7 mouse cellular contexts compared by ENCODE assay signal in genomic region chr4:135972911-135973811, GRCm38 (mm10). TPM values are rescaled to one million over a fixed set of nuclear protein-coding genes. Genes with fewer than 3 reads are reported as not detected.
DNase-seq lines count a peak whose midpoint lies in the region; ATAC-seq lines count a peak whose summit lies in the region.

No protein-coding gene starts in this region.

- H3K27me3 ChIP-seq in lung, embryonic 15.5 days, result no peaks in the 10 kb centered on the region
- H3K27me3 ChIP-seq in embryonic facial prominence, embryonic 11.5 days (ENCODE audit: control insufficient read depth, insufficient read depth, low read length), result no peaks in the 10 kb centered on the region
- no peaks in the 10 kb centered on the region for H3K27me3 ChIP-seq in hindbrain, embryonic 15.5 days
- H3K27me3 ChIP-seq in midbrain, embryonic 15.5 days (replicated peaks), result no peaks in the 10 kb centered on the region

- ATAC-seq in lung, embryonic 15.5 days (ENCODE audit: borderline replicate concordance, extremely low read depth, low FRiP score, low TSS enrichment), result no peak
- ATAC-seq in embryonic facial prominence, embryonic 11.5 days (replicated peaks; ENCODE audit: insufficient number of reproducible peaks, low FRiP score, low TSS enrichment, low read depth), result no peak
- no peak for ATAC-seq in hindbrain, embryonic 15.5 days (ENCODE audit: low FRiP score, low read depth)
- no peak for ATAC-seq in midbrain, embryonic 15.5 days (replicated peaks)
- no peak for ATAC-seq in activated CD4-positive, CD25-positive, alpha-beta regulatory T cell, adult 4 months

- WGBS in lung, embryonic 15.5 days, result 54% methylated on average over 13 of the region's 13 CpGs
- WGBS in embryonic facial prominence, embryonic 11.5 days, result 77% methylated on average over 13 of the region's 13 CpGs
- 77% methylated on average over 13 of the region's 13 CpGs for WGBS in hindbrain, embryonic 15.5 days
- WGBS in midbrain, embryonic 15.5 days, result 77% methylated on average over 13 of the region's 13 CpGs

- H3K4me3 ChIP-seq in lung, embryonic 15.5 days, result peak overlapping the region; percentile 95
- peak overlapping the region; percentile 93 for H3K4me3 ChIP-seq in embryonic facial prominence, embryonic 11.5 days (ENCODE audit: low read depth, low read length)
- peak overlapping the region; percentile 65 for H3K4me3 ChIP-seq in hindbrain, embryonic 15.5 days
- peak overlapping the region; percentile 94 for H3K4me3 ChIP-seq in midbrain, embryonic 15.5 days

- H3K27ac ChIP-seq in lung, embryonic 15.5 days, result no peak overlapping the region
- no peak overlapping the region for H3K27ac ChIP-seq in embryonic facial prominence, embryonic 11.5 days (replicated peaks; ENCODE audit: low read depth, low read length)
- peak overlapping the region; percentile 76 for H3K27ac ChIP-seq in hindbrain, embryonic 15.5 days (replicated peaks)
- H3K27ac ChIP-seq in midbrain, embryonic 15.5 days, result peak overlapping the region; percentile 81

- H3K9me3 ChIP-seq in lung, embryonic 15.5 days, result no peaks in the 10 kb centered on the region
- no peaks in the 10 kb centered on the region for H3K9me3 ChIP-seq in embryonic facial prominence, embryonic 11.5 days (replicated peaks; ENCODE audit: control insufficient read depth, low read length)
- no peaks in the 10 kb centered on the region for H3K9me3 ChIP-seq in hindbrain, embryonic 15.5 days
- H3K9me3 ChIP-seq in midbrain, embryonic 15.5 days, result no peaks in the 10 kb centered on the region

- H3K9ac ChIP-seq in lung, embryonic 15.5 days, result peak overlapping the region; percentile 95; the same call in 1 of the 2 replicates
- H3K9ac ChIP-seq in embryonic facial prominence, embryonic 11.5 days (replicated peaks; ENCODE audit: low read length), result peak overlapping the region; percentile 81
- 0 out of 2 replicates have a peak overlapping the region, but pooled peaks have one; percentile 9 for H3K9ac ChIP-seq in hindbrain, embryonic 15.5 days
- H3K9ac ChIP-seq in midbrain, embryonic 15.5 days, result peak overlapping the region; percentile 94

- peaks cover 17% of the 10 kb centered on the region for H3K4me1 ChIP-seq in lung, embryonic 15.5 days
- no peaks in the 10 kb centered on the region; the same call in 1 of the 2 replicates for H3K4me1 ChIP-seq in embryonic facial prominence, embryonic 11.5 days (ENCODE audit: control insufficient read depth, insufficient read depth, low read length)
- H3K4me1 ChIP-seq in hindbrain, embryonic 15.5 days (replicated peaks), result peaks cover 29% of the 10 kb centered on the region
- H3K4me1 ChIP-seq in midbrain, embryonic 15.5 days, result peaks cover 19% of the 10 kb centered on the region

- no peak for DNase-seq in lung, postnatal 14 days
- DNase-seq in embryonic facial prominence, embryonic 11.5 days (ENCODE audit: low spot score), result no peak
- DNase-seq in embryo, embryonic 10.5 days (ENCODE audit: low spot score), result no peak

- H3K36me3 ChIP-seq in lung, embryonic 15.5 days, result peaks cover 59% of the 10 kb centered on the region
- peaks cover 14% of the 10 kb centered on the region for H3K36me3 ChIP-seq in embryonic facial prominence, embryonic 11.5 days (replicated peaks; ENCODE audit: control insufficient read depth, insufficient read depth, low read depth, low read length)
- H3K36me3 ChIP-seq in hindbrain, embryonic 15.5 days, result peaks cover 54% of the 10 kb centered on the region
- peaks cover 37% of the 10 kb centered on the region for H3K36me3 ChIP-seq in midbrain, embryonic 15.5 days (replicated peaks)

- peak overlapping the region; percentile 91 for H3K4me2 ChIP-seq in lung, embryonic 15.5 days
- H3K4me2 ChIP-seq in embryonic facial prominence, embryonic 11.5 days (ENCODE audit: low read depth, low read length), result peak overlapping the region; percentile 87
- peak overlapping the region; percentile 96 for H3K4me2 ChIP-seq in hindbrain, embryonic 15.5 days
- H3K4me2 ChIP-seq in midbrain, embryonic 15.5 days, result peak overlapping the region; percentile 92

RNA-seq across cellular contexts. Expression of gene Lypla2, which starts 0.7 kb away (rescaled TPM):
- 122 and 124 TPM in 2 replicates for polyA plus RNA-seq in lung, embryonic 15.5 days (2015; fragmentation: Nextera tagmentation; extraction: Ambion mirVana)
- polyA plus RNA-seq in embryonic facial prominence, embryonic 11.5 days (2014; fragmentation: Nextera tagmentation; extraction: Ambion mirVana), result 99.6 and 114 TPM in 2 replicates
- polyA plus RNA-seq in hindbrain, embryonic 15.5 days (2015; fragmentation: Nextera tagmentation; extraction: Ambion mirVana), result 200 and 214 TPM in 2 replicates
- polyA plus RNA-seq in midbrain, embryonic 15.5 days (2015; fragmentation: Nextera tagmentation; extraction: Ambion mirVana), result 228 and 233 TPM in 2 replicates
- 10 to 100 TPM; 80.4 to 88.8 TPM for polyA plus RNA-seq in activated CD4-positive, CD25-positive, alpha-beta regulatory T cell, adult 4 months (2017; shearing (Covaris generic))

RNA-seq across cellular contexts. Expression of gene Gale, which starts 9.6 kb away (rescaled TPM):
- 38.2 and 40.5 TPM in 2 replicates for polyA plus RNA-seq in lung, embryonic 15.5 days (2015; fragmentation: Nextera tagmentation; extraction: Ambion mirVana)
- polyA plus RNA-seq in embryonic facial prominence, embryonic 11.5 days (2014; fragmentation: Nextera tagmentation; extraction: Ambion mirVana), result 23.1 and 25.8 TPM in 2 replicates
- 43.8 and 48.1 TPM in 2 replicates for polyA plus RNA-seq in hindbrain, embryonic 15.5 days (2015; fragmentation: Nextera tagmentation; extraction: Ambion mirVana)
- polyA plus RNA-seq in midbrain, embryonic 15.5 days (2015; fragmentation: Nextera tagmentation; extraction: Ambion mirVana), result 41.6 and 44.2 TPM in 2 replicates
- 10 to 100 TPM; 14.3 to 22.8 TPM for polyA plus RNA-seq in activated CD4-positive, CD25-positive, alpha-beta regulatory T cell, adult 4 months (2017; shearing (Covaris generic))

RNA-seq across cellular contexts. Expression of gene Pithd1, which starts 13.9 kb away (rescaled TPM):
- polyA plus RNA-seq in lung, embryonic 15.5 days (2015; fragmentation: Nextera tagmentation; extraction: Ambion mirVana), result 50.1 and 59.7 TPM in 2 replicates
- 65.3 and 67.9 TPM in 2 replicates for polyA plus RNA-seq in embryonic facial prominence, embryonic 11.5 days (2014; fragmentation: Nextera tagmentation; extraction: Ambion mirVana)
- polyA plus RNA-seq in hindbrain, embryonic 15.5 days (2015; fragmentation: Nextera tagmentation; extraction: Ambion mirVana), result 63.6 and 66.4 TPM in 2 replicates
- 62.8 and 64.6 TPM in 2 replicates for polyA plus RNA-seq in midbrain, embryonic 15.5 days (2015; fragmentation: Nextera tagmentation; extraction: Ambion mirVana)
- polyA plus RNA-seq in activated CD4-positive, CD25-positive, alpha-beta regulatory T cell, adult 4 months (2017; shearing (Covaris generic)), result 1 to 10 TPM; 7.7 to 8.8 TPM

RNA-seq across cellular contexts. Expression of gene Hmgcl, which starts 26.9 kb away (rescaled TPM):
- 76.1 TPM in 2 replicates for polyA plus RNA-seq in lung, embryonic 15.5 days (2015; fragmentation: Nextera tagmentation; extraction: Ambion mirVana)
- 67.0 and 76.0 TPM in 2 replicates for polyA plus RNA-seq in embryonic facial prominence, embryonic 11.5 days (2014; fragmentation: Nextera tagmentation; extraction: Ambion mirVana)
- polyA plus RNA-seq in hindbrain, embryonic 15.5 days (2015; fragmentation: Nextera tagmentation; extraction: Ambion mirVana), result 58.9 and 61.5 TPM in 2 replicates
- 57.0 and 63.4 TPM in 2 replicates for polyA plus RNA-seq in midbrain, embryonic 15.5 days (2015; fragmentation: Nextera tagmentation; extraction: Ambion mirVana)
- 10 to 100 TPM; 73.0 to 74.3 TPM for polyA plus RNA-seq in activated CD4-positive, CD25-positive, alpha-beta regulatory T cell, adult 4 months (2017; shearing (Covaris generic))

RNA-seq across cellular contexts. Expression of gene Eloa, which starts 48.4 kb away (rescaled TPM):
- 36.1 and 38.3 TPM in 2 replicates for polyA plus RNA-seq in lung, embryonic 15.5 days (2015; fragmentation: Nextera tagmentation; extraction: Ambion mirVana)
- 49.9 and 51.0 TPM in 2 replicates for polyA plus RNA-seq in embryonic facial prominence, embryonic 11.5 days (2014; fragmentation: Nextera tagmentation; extraction: Ambion mirVana)
- polyA plus RNA-seq in hindbrain, embryonic 15.5 days (2015; fragmentation: Nextera tagmentation; extraction: Ambion mirVana), result 26.9 and 27.2 TPM in 2 replicates
- 27.5 TPM in 2 replicates for polyA plus RNA-seq in midbrain, embryonic 15.5 days (2015; fragmentation: Nextera tagmentation; extraction: Ambion mirVana)
- polyA plus RNA-seq in activated CD4-positive, CD25-positive, alpha-beta regulatory T cell, adult 4 months (2017; shearing (Covaris generic)), result 10 to 100 TPM; 50.0 to 57.9 TPM

Comparison
In these comparisons a context has a peak if more than half of its experiments do, and no peak if none do; other contexts are left out.
1. H3K27ac ChIP-seq: peak in hindbrain, embryonic 15.5 days (single experiment) and midbrain, embryonic 15.5 days (single experiment); none in lung, embryonic 15.5 days (single experiment) and embryonic facial prominence, embryonic 11.5 days (single experiment).
2. H3K9ac ChIP-seq: peak in every context shown above with its lines; median percentile 95 in lung, embryonic 15.5 days; 94 in midbrain, embryonic 15.5 days; 81 in embryonic facial prominence, embryonic 11.5 days; 9 in hindbrain, embryonic 15.5 days.
3. Peak in every context shown above with its lines, with median percentiles within 50 percentile points of each other: H3K4me2 ChIP-seq and H3K4me3 ChIP-seq.